Mouse (Mus musculus): ENCODE results near the gene Saxo2. TPM values are rescaled to one million over a fixed set of nuclear protein-coding genes. Genes with fewer than 3 reads are reported as not detected.

Gene Saxo2
- total RNA-seq (2012; rRNA removed): 0.85 and 1.5 TPM in 2 replicates
- 1 to 10 TPM in 1 of 2 experiments, not detected in 1; 2.7 TPM for polyA plus RNA-seq (2012; ENCODE audit: insufficient read depth in 1 of 2, insufficient read length in 2 of 2, low read depth in 1 of 2, low replicate concordance in 2 of 2, missing spikeins in 1 of 2)

DNA sequence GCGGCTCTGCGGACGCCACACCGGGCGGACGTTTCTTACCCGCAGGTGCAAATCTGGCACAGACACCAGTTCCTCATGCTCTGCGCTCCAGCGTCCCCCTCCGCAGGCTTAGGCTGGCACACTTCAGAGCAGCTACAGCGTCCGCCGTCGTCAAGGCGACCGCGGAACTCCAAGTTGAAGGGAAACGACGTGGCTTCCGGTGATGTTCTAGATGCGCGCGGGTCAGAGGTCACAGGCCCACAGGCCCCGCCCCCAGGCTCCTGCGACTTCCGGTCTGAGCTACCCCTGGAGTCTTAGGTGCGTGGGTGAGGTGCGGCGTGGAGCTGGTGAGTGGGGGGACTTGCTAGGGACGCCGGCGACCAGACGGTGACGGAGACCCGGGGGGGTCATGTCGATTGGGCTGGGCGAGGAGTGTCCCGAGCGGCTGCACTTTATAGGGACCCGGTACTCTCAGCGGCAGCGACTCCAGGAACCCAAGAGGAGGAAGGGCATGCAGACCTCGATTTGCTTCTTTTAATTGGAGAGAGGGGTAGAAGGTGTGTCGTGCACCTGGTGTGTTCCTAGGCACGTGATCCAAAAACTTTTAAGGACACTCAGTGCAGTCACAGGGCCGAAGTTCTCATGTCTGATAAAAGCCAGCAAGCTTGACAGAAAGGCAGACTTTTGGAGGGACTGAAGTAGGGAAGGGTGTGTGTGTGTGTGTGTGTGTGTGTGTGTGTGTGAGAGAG lies at the start of gene Saxo2, which contains the start of gene Efl1:
TSS of gene Saxo2 (minus strand) at position 176 of the 728 bp plus-strand sequence.
TSS of gene Efl1 (plus strand) at position 262 of the 728 bp plus-strand sequence.
- H3K27ac ChIP-seq (ENCODE audit: control insufficient read depth, low read depth, low read length): peak within 1 kb of the TSS; percentile 38
- H3K9me3 ChIP-seq (replicated peaks; ENCODE audit: insufficient read depth, low read length): no peaks in the 10 kb centered on the region
- H3K4me1 ChIP-seq (ENCODE audit: control insufficient read depth in 1 of 2, insufficient read depth in 2 of 2, low read length in 2 of 2): no peaks in the 10 kb centered on the region; a peak in 1 of 4 replicates

DNA sequence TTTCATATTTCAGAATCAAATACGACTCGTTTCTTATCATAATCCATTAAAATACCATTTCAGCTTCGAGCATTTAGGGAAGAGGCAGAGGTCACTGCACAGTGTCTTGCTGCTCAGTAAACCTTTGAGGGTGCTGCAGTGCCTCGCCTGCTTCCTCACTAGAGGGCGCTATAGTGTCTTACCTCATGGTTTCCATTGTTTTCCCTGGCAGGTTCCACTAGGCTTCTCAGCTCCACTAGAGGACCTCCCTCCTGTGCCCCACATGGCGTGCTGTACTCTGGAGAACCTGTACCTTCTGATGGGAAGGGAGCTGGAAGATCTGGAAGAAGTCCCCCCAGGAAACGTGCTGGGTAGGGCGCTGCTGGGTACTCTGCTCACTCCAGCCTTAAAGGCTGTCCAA lies 49.3 kb upstream of the Saxo2 start:
- TF ChIP-seq CHD2 (IDR thresholded peaks at IDR 0.05; ENCODE audit: low read length): no peak
- 0 out of 2 replicates have a peak, but pooled peaks have one; percentile 13 for TF ChIP-seq SMC3 (IDR thresholded peaks at IDR 0.05; ENCODE audit: low read depth, low read length)
- TF ChIP-seq CTCF (IDR thresholded peaks at IDR 0.05 in 2 of 3, conservative IDR thresholded peaks at IDR 0.05 in 1 of 3; ENCODE audit: control insufficient read depth in 1 of 3, insufficient read depth in 1 of 3, low read depth in 2 of 3, low read length in 3 of 3, poor library complexity in 1 of 3, severe bottlenecking in 1 of 3): peak; percentile 62 to 74 (median 72)
- TF ChIP-seq NELFE (IDR thresholded peaks at IDR 0.05; ENCODE audit: low read depth, low read length): no peak
- Histone ChIP-seq H3K9ac (ENCODE audit: control insufficient read depth, low read depth, low read length, poor library complexity, severe bottlenecking) (no peak overlapping the region), H3K79me2 (ENCODE audit: control insufficient read depth, insufficient read depth, low read length, poor library complexity) (no peaks in the 10 kb centered on the region), H3K4me3 (ENCODE audit: control insufficient read depth in 1 of 2, insufficient read depth in 1 of 2, low read depth in 2 of 2, low read length in 2 of 2) (no peak overlapping the region), H3K36me3 (ENCODE audit: control insufficient read depth in 1 of 2, insufficient read depth in 2 of 2, low read length in 2 of 2) (peaks cover 3 to 10% of the 10 kb centered on the region in 2 experiments; a peak in 3 of 4 replicates), H3K9me3 (replicated peaks; ENCODE audit: insufficient read depth, low read length) (no peaks in the 10 kb centered on the region), H3K4me1 (ENCODE audit: control insufficient read depth in 1 of 2, insufficient read depth in 2 of 2, low read length in 2 of 2) (peaks cover 0 to 9% of the 10 kb centered on the region in 2 experiments; a peak in 2 of 4 replicates), H3K27ac (ENCODE audit: control insufficient read depth, low read depth, low read length) (no peak overlapping the region), H3K27me3 (ENCODE audit: control insufficient read depth in 1 of 2, insufficient read depth in 2 of 2, low read length in 2 of 2) (no peaks in the 10 kb centered on the region)
- DNase-seq (ENCODE audit: low read depth, low spot score): peak; percentile 57

More for the DNA sequence above, at the start of gene Saxo2, which contains the start of gene Efl1:
- DNase-seq (ENCODE audit: low read depth, low spot score): peak; percentile 96
- H3K27me3 ChIP-seq (ENCODE audit: control insufficient read depth in 1 of 2, insufficient read depth in 2 of 2, low read length in 2 of 2): no peaks in the 10 kb centered on the region
- TF ChIP-seq EP300 (IDR thresholded peaks at IDR 0.05; ENCODE audit: low read depth in 1 of 2, low read length in 2 of 2): no peak
- peak; percentile 87 for TF ChIP-seq HCFC1 (IDR thresholded peaks at IDR 0.05; ENCODE audit: low read depth, low read length)
- TF ChIP-seq RCOR1 (IDR thresholded peaks at IDR 0.05; ENCODE audit: low read depth, low read length): 0 out of 2 replicates have a peak, but pooled peaks have one; percentile 20
- peak; percentile 86 for TF ChIP-seq ELF1 (IDR thresholded peaks at IDR 0.05; ENCODE audit: low read depth, low read length)
- no peak for TF ChIP-seq JUND (IDR thresholded peaks at IDR 0.05; ENCODE audit: low read depth, low read length)
- peak; percentile 98 for TF ChIP-seq SIN3A (IDR thresholded peaks at IDR 0.05; ENCODE audit: low read length)
- TF ChIP-seq CHD2 (IDR thresholded peaks at IDR 0.05; ENCODE audit: low read length): peak; percentile 31; the same call in 1 of the 2 replicates
- no peak for TF ChIP-seq CTCF (IDR thresholded peaks at IDR 0.05 in 2 of 3, conservative IDR thresholded peaks at IDR 0.05 in 1 of 3; ENCODE audit: control insufficient read depth in 1 of 3, insufficient read depth in 1 of 3, low read depth in 2 of 3, low read length in 3 of 3, poor library complexity in 1 of 3, severe bottlenecking in 1 of 3)
- TF ChIP-seq SMC3 (IDR thresholded peaks at IDR 0.05; ENCODE audit: low read depth, low read length): no peak
- no peak for TF ChIP-seq ZMIZ1 (IDR thresholded peaks at IDR 0.05; ENCODE audit: low read depth, low read length)
- TF ChIP-seq POLR2AphosphoS2 (IDR thresholded peaks at IDR 0.05; ENCODE audit: low read length): no peak
- TF ChIP-seq ZNF384 (IDR thresholded peaks at IDR 0.05; ENCODE audit: low read depth, low read length): no peak
- TF ChIP-seq POLR2AphosphoS5 (IDR thresholded peaks at IDR 0.05; ENCODE audit: borderline replicate concordance, low read depth, low read length): no peak
- no peak for TF ChIP-seq E2F4 (IDR thresholded peaks at IDR 0.05; ENCODE audit: borderline replicate concordance, low read depth, low read length)
- TF ChIP-seq MAFK (IDR thresholded peaks at IDR 0.05; ENCODE audit: borderline replicate concordance, low read depth, low read length): no peak
- 0 out of 2 replicates have a peak, but pooled peaks have one; percentile 9 for TF ChIP-seq NRF1 (IDR thresholded peaks at IDR 0.05; ENCODE audit: insufficient read depth, low read depth, low read length, poor library complexity, severe bottlenecking)
- TF ChIP-seq GABPA (IDR thresholded peaks at IDR 0.05; ENCODE audit: low read depth, low read length): no peak
- TF ChIP-seq POLR2A (IDR thresholded peaks at IDR 0.05; ENCODE audit: control insufficient read depth in 1 of 2, insufficient read depth in 1 of 2, low read depth in 1 of 2, low read length in 2 of 2, poor library complexity in 1 of 2): peak; percentile 65 to 66; a peak in 3 of 4 replicates
- peak; percentile 98 for TF ChIP-seq MXI1 (IDR thresholded peaks at IDR 0.05; ENCODE audit: low read depth, low read length)
- no peak for TF ChIP-seq TCF12 (IDR thresholded peaks at IDR 0.05; ENCODE audit: low read depth, low read length)
- 0 out of 2 replicates have a peak, but pooled peaks have one; percentile 10 for TF ChIP-seq TBP (IDR thresholded peaks at IDR 0.05; ENCODE audit: low read depth, low read length)
- 0 out of 2 replicates have a peak, but pooled peaks have one; percentile 28 for TF ChIP-seq MYC (IDR thresholded peaks at IDR 0.05; ENCODE audit: low read depth, low read length)
- TF ChIP-seq MEF2A (IDR thresholded peaks at IDR 0.05; ENCODE audit: extremely low read depth, insufficient replicate concordance, low read depth, low read length, poor library complexity, severe bottlenecking): no peak
- TF ChIP-seq BHLHE40 (IDR thresholded peaks at IDR 0.05; ENCODE audit: borderline replicate concordance, low read depth, low read length): no peak
- no peak for TF ChIP-seq ZC3H11A (IDR thresholded peaks at IDR 0.05; ENCODE audit: low read depth, low read length)
- TF ChIP-seq MAX (IDR thresholded peaks at IDR 0.05; ENCODE audit: low read length): peak; percentile 53; the same call in 1 of the 2 replicates
- TF ChIP-seq NELFE (IDR thresholded peaks at IDR 0.05; ENCODE audit: low read depth, low read length): peak; percentile 57
- peak; percentile 69; the same call in 1 of the 2 replicates for TF ChIP-seq USF1 (IDR thresholded peaks at IDR 0.05; ENCODE audit: low read depth, low read length)
- H3K79me2 ChIP-seq (ENCODE audit: control insufficient read depth, insufficient read depth, low read length, poor library complexity): peaks cover 16% of the 10 kb centered on the region
- H3K4me3 ChIP-seq (ENCODE audit: control insufficient read depth in 1 of 2, insufficient read depth in 1 of 2, low read depth in 2 of 2, low read length in 2 of 2): peak within 1 kb of the TSS; percentile 86 to 94
- peaks cover 0 to 12% of the 10 kb centered on the region in 2 experiments; a peak in 3 of 4 replicates for H3K36me3 ChIP-seq (ENCODE audit: control insufficient read depth in 1 of 2, insufficient read depth in 2 of 2, low read length in 2 of 2)
- peak within 1 kb of the TSS; percentile 77 for H3K9ac ChIP-seq (ENCODE audit: control insufficient read depth, low read depth, low read length, poor library complexity, severe bottlenecking)

Measured in MEL (cell line).